9 mouse cellular contexts compared by ENCODE assay signal in the genomic region with DNA sequence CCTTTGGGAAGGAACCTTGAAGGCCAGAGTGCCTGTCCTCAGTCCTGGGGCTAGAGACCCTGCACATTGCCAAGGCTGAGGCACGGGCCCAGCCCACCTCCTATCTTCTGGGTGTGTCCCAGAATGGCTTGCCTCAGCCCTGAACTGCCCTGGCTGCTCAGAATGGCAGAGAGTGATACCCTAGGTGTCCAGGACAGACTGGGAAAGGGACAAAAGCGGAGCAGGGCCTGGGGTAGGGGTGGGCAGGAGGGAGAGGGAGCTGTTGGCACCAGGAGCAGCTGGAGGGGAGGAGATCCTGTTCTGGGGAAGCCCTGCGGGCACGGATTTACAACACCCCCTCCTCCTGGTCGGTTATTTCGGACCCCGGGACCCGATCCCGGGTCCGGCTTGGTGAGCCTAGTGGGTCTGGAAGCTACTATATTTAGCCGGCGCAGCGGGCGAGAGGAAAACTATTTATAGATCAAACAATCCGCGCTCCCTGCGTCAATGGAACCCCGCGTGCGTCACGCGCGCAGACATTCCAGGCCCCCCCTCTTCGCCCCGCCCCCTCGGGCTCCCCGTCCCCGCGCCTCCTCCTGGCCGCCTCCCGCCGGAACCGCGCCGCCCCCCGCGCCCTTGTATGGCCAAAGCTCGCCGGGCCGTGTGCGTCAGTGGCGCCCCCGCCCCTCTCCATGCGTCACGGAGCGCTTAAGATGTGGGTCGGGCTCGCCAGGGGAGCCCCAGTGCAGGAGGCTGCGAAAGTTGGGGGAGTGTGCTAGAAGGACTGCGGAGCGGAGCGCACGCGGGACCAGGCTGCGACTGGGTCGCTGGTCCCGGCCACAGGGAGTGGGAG. TPM values are rescaled to one million over a fixed set of nuclear protein-coding genes. Genes with fewer than 3 reads are reported as not detected.
A peak's percentile ranks its signal among the peaks of the same experiment; 100 is the strongest.
DNase-seq lines count a peak whose midpoint lies in the region; ATAC-seq and TF ChIP-seq lines count a peak whose summit lies in the region.
"Had no signal": no experiment of that assay in that cellular context is flagged by ENCODE, and none has a peak within 500 bp of the region (broad histone marks: within the 10 kb centered on the region; RNA-seq: fewer than 3 reads in every experiment).

No protein-coding gene starts in this region.

- DNase-seq in ES-E14 (ENCODE audit: low read depth, low spot score) = peak; percentile 61
- peak; percentile 86 to 90 for DNase-seq in cerebellum, postnatal 10 days
- DNase-seq in frontal cortex, postnatal 36 days (ENCODE audit: low spot score in 2 of 2) = peak; percentile 92 to 93
- DNase-seq in left cerebral cortex, adult 18-20 months (ENCODE audit: low spot score in 2 of 2) = peak; percentile 95 to 96
- DNase-seq in lung, postnatal 4 days = peak; percentile 98 to 99
- DNase-seq in retina, postnatal 1 day = peak; percentile 91
- peak; percentile 92 for DNase-seq in thymus, postnatal 4 days

- H3K9me3 ChIP-seq in ES-E14 (ENCODE audit: control insufficient read depth, insufficient read depth, low read depth, low read length) = no peaks in the 10 kb centered on the region
- no peaks in the 10 kb centered on the region for H3K9me3 ChIP-seq in hindbrain, embryonic 15.5 days

- peaks cover 5 to 30% of the 10 kb centered on the region in 2 experiments; a peak in 3 of 4 replicates for H3K4me1 ChIP-seq in ES-E14 (ENCODE audit: control insufficient read depth in 2 of 2, insufficient read depth in 2 of 2, low read length in 2 of 2, poor library complexity in 1 of 2)
- H3K4me1 ChIP-seq in hindbrain, embryonic 15.5 days (replicated peaks) = peaks cover 23% of the 10 kb centered on the region

- H3K27ac ChIP-seq in ES-E14 (ENCODE audit: insufficient read depth, low read depth, low read length, poor library complexity, severe bottlenecking) = peak overlapping the region; percentile 37
- 0 out of 2 replicates have a peak overlapping the region, but pooled peaks have one; percentile 7 for H3K27ac ChIP-seq in hindbrain, embryonic 15.5 days (replicated peaks)

- peaks cover 14% of the 10 kb centered on the region for H3K36me3 ChIP-seq in ES-E14 (ENCODE audit: control insufficient read depth, insufficient read depth, low read length, poor library complexity, severe bottlenecking)
- H3K36me3 ChIP-seq in hindbrain, embryonic 15.5 days = no peaks in the 10 kb centered on the region

- whole genome bisulfite sequencing in hindbrain, embryonic 15.5 days = under 1% methylated on average over 51 of the region's 57 CpGs

- H3K4me2 ChIP-seq in hindbrain, embryonic 15.5 days = peak overlapping the region; percentile 89

- peak overlapping the region; percentile 72 to 76 for H3K4me3 ChIP-seq in ES-E14 (ENCODE audit: insufficient read depth in 1 of 2, low read depth in 1 of 2, low read length in 2 of 2, poor library complexity in 1 of 2, severe bottlenecking in 1 of 2)
- peak overlapping the region; percentile 51 for H3K4me3 ChIP-seq in hindbrain, embryonic 15.5 days

- H3K27me3 ChIP-seq in hindbrain, embryonic 15.5 days = peaks cover 23% of the 10 kb centered on the region

- in situ Hi-C loops in ES-E14 (cut with MboI; ENCODE audit: low sequenced_read_pairs in 2 of 2, unreplicated experiment in 2 of 2) = no loop called here

- peak overlapping the region; percentile 86 for H3K9ac ChIP-seq in ES-E14 (ENCODE audit: insufficient read depth, low read depth, low read length, poor library complexity, severe bottlenecking)
- H3K9ac ChIP-seq in hindbrain, embryonic 15.5 days = peak overlapping the region; percentile 44

- peak; percentile 76 for ATAC-seq in hindbrain, embryonic 15.5 days (ENCODE audit: low FRiP score, low read depth)

TF ChIP-seq in ES-E14, 5 proteins besides CTCF, POLR2A, EP300 and RAD21:
- TF ChIP-seq ZNF384 (IDR thresholded peaks at IDR 0.05; ENCODE audit: low read depth, low read length) (no peak), ZC3H11A (IDR thresholded peaks at IDR 0.05; ENCODE audit: borderline replicate concordance, low read depth, low read length) (no peak), HCFC1 (IDR thresholded peaks at IDR 0.05; ENCODE audit: borderline replicate concordance, insufficient read depth, low read length) (no peak), MAFK (IDR thresholded peaks at IDR 0.05; ENCODE audit: insufficient read depth, low read depth, low read length) (no peak), CHD2 (IDR thresholded peaks at IDR 0.05; ENCODE audit: low read depth, low read length) (no peak)

RNA-seq across cellular contexts. Expression of a gene that starts 12.3 kb away (rescaled TPM):
- total RNA-seq in ES-E14 (2012; rRNA removed) = 8.5 and 12.1 TPM in 2 replicates
- polyA plus RNA-seq in hindbrain, embryonic 15.5 days (2015; fragmentation: Nextera tagmentation; extraction: Ambion mirVana) = 6.6 and 6.9 TPM in 2 replicates
- 100 to 1,000 TPM; 171 to 181 TPM for total RNA-seq in left cerebral cortex, adult 18-20 months (2021)

RNA-seq across cellular contexts. Expression of a gene that starts 17.7 kb away (rescaled TPM):
- 116 and 119 TPM in 2 replicates for total RNA-seq in ES-E14 (2012; rRNA removed)
- polyA plus RNA-seq in hindbrain, embryonic 15.5 days (2015; fragmentation: Nextera tagmentation; extraction: Ambion mirVana) = 75.5 and 76.5 TPM in 2 replicates
- total RNA-seq in left cerebral cortex, adult 18-20 months (2021) = 10 to 100 TPM; 45.5 to 53.6 TPM

RNA-seq across cellular contexts. Expression of a gene that starts 26.7 kb away (rescaled TPM):
- 0.22 and 0.32 TPM in 2 replicates for total RNA-seq in ES-E14 (2012; rRNA removed)
- 0.31 TPM in 1 of 2 replicates, not detected in the other for polyA plus RNA-seq in hindbrain, embryonic 15.5 days (2015; fragmentation: Nextera tagmentation; extraction: Ambion mirVana)
- total RNA-seq in left cerebral cortex, adult 18-20 months (2021) = under 1 TPM; 0.40 to 0.42 TPM
- polyA plus RNA-seq: large intestine, adult 2 months had no signal

RNA-seq across cellular contexts. Expression of a gene that starts 42.4 kb away (rescaled TPM):
- 10.8 and 12.9 TPM in 2 replicates for total RNA-seq in ES-E14 (2012; rRNA removed)
- 1.9 and 2.4 TPM in 2 replicates for polyA plus RNA-seq in hindbrain, embryonic 15.5 days (2015; fragmentation: Nextera tagmentation; extraction: Ambion mirVana)
- total RNA-seq in left cerebral cortex, adult 18-20 months (2021) = 100 to 1,000 TPM in 1 of 2 experiments, 10 to 100 TPM in 1; 77.7 to 111 TPM

Comparison
In these comparisons a context has a peak if more than half of its experiments do, and no peak if none do; other contexts are left out.
1. Peak in every context shown above with its lines: DNase-seq, ATAC-seq, H3K4me3 ChIP-seq and H3K27ac ChIP-seq.
2. RNA of a gene that starts 12.3 kb away (total RNA-seq): 171 to 181 TPM in left cerebral cortex, adult 18-20 months; 8.5 to 12.1 TPM in ES-E14; every median in the first group is over 10 times any median in the second.